Mouse (Mus musculus) erythroblast, adult 5-6 weeks (primary cell): ENCODE results near the gene Pwp2. TPM values are rescaled to one million over a fixed set of nuclear protein-coding genes. Genes with fewer than 3 reads are reported as not detected.
"Not testable (repeated sequence)": the region's sequence is repeated elsewhere in the genome, so short reads cannot be mapped to it uniquely, and the experiment has no call there.

Experiments used
- ATAC-seq: replicated peaks from 2 replicates; pipeline ENCODE4 v1.8.0; 2016; ENCODE audit warnings: moderate number of reproducible peaks, mild to moderate bottlenecking, moderate TSS enrichment, inconsistent platforms; ENCODE audit not compliant: poor library complexity, low FRiP score, severe bottlenecking
- total RNA-seq, 2 experiments: library from RNA; stranded (forward) in 1 of 2; stranded (reverse) in 1 of 2; fragments of 150-400 nt in 1 of 2; fragments of 200-764, 138-1000 nt in 1 of 2; gene quantifications; 2 replicates each; pipeline versions ENCODE4 v1.2.3 to v1.2.4; 2015 to 2017; ENCODE audit warnings: low replicate concordance in 2 of 2

The Pwp2 gene
- 0.19 TPM in 1 of 2 replicates, not detected in the other for total RNA-seq (2015; ENCODE audit: low replicate concordance)
- total RNA-seq (2017; ENCODE audit: low replicate concordance), result 5.5 and 5.9 TPM in 2 replicates

DNA sequence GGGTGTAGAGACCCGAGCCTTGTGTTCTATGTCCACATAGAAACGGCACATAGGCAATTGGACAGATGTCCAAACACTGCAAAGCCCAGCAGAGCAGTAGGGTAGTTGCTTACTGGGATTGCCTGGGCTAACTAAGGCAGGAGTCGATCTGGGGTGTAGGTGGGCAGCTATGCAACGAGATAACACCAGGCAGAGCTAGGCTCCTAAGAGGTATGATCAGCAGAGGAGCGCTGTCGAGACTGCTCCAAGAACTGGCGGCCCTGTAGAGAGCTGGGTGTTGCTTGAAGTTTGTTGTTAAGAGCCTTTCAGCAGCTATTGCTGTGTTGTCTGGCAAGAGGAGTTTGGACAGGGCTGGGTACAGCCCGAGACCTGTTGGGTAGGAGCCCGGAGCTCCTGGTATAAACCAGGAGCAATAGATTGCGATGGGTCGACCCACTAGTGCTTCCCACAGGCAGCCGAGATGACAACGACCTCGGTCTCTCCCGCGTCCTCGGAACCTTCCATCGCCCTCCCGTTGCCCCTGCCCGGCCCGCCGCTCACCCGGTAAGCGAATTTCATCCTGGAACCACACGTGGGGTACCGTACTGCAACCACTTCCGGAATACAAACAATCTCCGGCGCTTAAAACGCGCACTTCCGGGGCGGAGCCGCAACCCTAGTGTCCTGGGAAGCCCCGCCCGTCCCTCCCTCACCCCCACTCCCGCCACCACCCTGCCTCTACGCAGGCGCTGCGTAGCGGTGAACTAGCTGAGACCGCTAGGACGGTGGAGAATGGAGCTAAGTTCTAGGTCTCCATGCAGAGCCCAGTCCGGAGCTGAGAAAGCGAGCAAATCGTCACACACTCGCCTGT, at the start of gene Pwp2:
Gene Pwp2, minus strand, starts transcription at position 619 of the 850 bp plus-strand sequence.
- ATAC-seq, result peak; percentile 91

DNA sequence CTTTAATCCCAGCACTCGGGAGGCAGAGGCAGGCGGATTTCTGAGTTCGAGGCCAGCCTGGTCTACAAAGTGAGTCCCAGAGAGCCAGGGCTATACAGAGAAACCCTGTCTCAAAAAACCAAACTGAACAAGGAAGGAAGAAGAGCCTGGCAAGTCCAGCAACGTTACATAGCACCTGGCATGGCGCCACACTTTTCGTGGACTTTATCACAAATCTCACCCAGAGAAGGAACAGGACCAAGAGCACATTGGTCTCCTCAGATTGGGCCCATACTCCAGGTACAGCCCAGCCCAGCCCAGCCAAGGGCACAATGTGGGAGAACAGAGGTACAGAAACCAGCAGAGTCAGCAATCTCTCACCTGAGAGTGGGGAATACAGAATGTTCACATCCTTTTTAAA, 48.8 kb upstream of the Pwp2 start:
- ATAC-seq, result no peak

DNA sequence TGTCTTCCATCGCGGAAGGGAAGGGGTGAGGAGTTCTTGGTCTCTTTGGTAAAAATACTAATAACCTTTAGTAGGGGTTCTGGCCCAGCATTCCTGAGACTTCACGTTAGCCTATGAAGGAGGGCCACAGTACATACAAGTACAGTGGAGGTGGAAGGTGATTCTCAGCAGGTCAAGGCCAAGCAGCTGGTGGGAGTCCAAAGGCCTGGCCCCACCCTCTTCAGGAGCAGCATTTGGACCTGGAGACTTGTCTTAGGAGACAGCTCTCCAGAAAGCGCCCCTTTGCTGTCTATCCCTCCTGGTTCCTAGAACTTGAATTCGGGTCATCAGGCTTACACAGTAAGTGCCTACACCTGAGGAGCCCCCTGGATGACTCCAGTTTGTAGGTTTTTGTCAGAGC, 48.2 kb upstream of the Pwp2 start:
- no peak for ATAC-seq

DNA sequence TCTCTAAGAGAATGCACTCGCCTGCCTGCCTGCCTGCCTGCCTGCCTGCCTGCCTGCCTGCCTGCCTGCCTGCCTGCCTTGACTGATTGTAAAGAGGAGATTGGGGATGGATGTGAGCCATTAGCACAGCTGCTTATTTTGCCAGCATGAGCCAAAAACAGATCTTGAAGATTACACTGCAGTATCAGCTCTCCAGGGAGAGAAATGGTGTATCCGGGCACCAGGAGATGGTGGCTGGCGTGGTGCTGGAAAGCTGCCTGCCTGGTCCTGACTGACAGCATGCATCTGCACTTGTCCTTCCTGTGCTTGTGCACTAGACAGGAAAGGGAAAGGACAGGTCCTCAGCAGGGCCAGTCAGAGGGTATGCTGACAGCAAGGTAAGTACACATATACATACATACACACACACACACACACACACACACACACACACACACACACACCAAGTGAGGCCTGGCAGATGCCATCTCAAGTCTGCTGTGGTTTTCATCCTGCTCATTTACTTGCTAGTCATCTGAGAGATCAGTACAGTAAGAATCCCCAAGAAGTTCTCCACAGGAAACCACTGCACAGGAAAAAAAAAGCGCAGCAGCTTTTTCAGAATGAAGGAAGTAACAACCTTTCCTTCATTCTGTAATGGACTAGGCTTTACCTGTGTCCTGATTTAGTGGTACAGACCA, 47.5 kb upstream of the Pwp2 start:
- no peak for ATAC-seq

DNA sequence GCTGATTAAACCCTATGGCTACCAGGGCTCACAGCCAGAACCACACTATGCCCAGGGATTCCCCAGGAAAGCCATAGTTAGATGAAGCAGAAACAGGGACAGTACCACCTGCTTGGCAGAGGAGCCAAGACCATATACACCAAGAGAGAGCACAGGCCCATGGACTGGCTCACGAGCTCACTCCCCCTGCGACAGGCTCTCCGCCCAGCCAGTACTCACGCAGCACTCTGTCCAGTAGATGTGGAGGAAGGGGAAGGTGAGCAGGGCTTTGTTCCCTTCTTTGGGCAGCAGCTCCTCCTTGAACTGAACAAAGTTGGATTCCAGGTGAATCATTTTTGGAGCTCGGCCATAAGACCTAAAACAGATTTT, 43.6 kb upstream of the Pwp2 start:
- no peak for ATAC-seq

DNA sequence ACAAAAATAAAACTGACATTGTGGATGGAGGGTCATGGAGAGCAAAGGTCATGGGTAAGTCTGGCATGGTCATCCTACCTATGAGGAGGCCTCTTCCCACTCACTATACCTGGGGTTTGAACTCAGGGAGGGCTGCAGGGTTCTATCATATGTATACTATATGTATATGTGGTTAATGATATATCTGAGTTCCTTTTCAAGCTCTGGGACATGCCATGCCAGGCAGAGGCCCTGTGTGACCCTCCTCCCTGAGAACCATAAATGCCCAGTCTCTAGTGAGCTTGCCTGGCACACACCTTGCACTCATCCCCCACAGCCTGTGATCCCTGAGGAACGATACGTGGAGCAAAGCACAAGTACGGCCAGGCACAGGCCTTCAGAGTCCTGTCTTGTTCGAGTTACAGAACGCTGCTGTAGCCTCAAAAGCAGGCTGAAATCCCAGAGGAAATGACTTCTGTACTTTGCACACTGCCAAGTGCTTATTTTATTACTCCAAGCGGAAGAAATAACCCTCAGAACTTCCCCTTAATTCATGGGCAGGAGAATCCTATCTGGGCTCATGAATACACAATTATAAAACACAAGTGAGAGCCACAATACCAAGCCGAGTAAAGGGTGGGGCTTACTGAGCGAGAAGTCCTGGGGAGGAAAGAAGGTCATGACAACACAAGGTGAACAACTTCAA, 43.1 kb upstream of the Pwp2 start:
- no peak for ATAC-seq

DNA sequence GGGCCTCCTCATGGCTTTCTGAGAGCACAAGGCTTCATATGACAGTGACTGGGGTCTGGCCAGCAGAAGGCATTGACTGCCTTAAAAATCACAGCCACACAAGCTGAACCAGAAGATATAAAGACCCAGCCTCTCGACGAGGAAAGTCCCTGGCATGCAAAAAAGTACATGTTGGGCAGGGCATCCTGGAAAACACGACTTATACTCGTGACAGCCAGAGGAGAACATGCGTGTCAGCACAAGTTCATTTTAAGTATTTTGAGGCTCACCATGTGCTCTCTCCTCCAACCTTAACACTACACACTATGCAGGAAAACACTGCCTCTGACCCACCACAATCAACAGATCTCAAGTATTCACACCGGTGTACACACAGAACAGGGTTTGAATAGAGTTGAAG, 39.2 kb upstream of the Pwp2 start:
- no peak for ATAC-seq

DNA sequence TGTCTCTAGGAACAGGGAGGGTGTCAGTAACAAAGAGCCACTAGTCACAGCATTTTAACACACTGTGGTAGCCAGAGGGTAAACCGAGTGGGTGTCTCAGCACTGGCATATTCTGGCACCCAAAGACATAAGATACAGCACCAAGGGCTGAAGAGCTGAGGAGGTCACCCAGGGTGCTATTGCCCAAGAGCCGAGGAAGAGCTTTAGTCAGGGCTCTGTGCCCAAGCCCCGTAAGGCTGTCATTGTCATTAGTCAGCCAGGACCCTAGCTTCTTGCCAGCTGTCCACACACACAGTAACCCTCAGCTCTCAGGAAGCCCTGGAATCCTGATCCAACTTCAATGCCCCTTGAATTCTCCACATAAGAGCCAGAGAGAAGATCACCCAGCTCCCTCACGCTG, 38.0 kb upstream of the Pwp2 start:
- no peak for ATAC-seq

DNA sequence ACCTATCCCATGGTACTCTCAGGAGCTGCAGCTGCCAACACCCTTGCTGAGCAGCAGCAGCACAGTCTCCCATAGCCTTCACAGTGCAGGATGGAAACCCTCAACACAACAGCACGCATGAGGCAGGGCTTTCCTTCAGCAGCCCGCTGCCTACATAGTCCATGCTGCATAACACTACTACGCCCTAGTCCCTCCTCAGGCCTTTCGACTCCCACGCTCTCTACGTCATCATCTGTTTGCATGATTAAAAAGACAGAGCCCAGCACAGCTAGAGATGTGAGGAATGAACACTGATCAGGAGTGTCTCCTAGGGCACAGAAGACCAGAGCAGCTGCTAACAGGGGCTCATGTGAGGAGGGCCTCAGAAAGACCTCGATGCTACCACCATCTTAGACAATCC, 36.4 kb upstream of the Pwp2 start:
- ATAC-seq, result no peak

DNA sequence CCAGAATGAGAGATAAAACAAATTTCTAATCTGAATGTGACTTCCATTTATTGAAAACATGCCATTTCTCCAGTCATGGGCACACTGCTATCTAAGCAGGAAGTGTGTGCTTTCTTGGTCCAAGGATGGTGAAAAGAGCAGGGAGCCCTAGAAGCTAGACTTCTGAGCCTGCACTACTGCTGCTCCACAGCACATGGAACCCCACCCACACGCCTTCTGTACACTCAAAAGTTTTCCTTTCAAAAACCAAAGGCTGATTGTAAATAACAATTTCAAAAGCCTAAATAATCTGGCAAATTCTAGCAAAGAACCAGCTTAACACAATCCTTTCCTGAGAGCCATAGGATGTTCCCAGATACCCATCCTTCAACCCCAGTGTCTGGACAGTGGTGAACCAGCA, 34.6 kb upstream of the Pwp2 start:
- ATAC-seq, result no peak

DNA sequence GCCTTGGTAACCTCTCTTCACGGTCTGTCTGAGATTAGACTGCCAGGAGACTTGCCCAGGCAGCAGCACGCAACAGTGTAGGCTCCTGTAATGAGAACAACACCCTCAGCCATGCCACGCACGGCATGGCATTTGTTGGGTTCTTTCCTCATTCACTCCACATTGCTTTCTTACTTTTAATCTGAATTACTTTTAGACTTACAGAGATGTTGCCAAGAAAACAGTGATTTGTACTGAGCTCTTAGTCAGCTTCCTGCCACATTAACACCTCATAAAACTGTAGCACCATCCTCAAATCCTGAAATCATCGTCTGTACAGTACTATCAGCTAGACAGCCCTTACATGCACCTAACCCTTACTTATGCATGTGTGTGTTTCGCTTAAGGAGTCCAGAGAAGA, 33.6 kb upstream of the Pwp2 start:
- no peak for ATAC-seq

DNA sequence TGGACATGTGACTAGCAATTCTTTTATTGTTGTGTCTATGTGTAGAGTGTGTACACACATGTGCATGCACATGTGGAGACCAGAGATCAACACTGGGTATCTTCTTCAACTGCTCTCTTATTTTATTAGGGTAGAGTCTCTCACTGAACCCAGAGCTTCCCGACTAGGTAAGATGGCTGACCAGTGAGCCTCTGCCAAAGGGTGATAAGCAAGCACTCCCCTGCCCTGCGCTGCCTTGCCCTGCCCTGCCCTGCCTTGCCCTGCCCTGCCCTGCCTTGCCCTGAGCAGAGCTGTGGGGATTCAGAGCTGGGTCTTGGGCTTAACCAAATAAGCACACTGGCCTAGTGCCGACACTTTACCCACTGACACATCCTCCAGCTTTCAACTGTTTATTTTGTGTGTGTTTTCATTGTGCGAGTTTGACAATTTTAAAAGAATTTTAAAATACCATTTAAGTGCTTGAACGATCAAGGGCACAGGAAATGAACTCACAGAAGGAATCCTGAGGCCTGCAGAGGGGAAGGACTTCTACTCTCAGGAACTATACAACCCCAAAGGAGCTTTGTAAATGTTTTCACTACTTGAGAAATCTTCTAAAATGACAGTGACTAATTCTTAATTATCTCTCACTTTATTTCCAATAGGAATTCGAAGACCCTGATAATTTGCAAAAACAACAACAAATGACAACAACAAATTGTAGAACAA, 31.6 kb upstream of the Pwp2 start:
- peak; percentile 92 for ATAC-seq

DNA sequence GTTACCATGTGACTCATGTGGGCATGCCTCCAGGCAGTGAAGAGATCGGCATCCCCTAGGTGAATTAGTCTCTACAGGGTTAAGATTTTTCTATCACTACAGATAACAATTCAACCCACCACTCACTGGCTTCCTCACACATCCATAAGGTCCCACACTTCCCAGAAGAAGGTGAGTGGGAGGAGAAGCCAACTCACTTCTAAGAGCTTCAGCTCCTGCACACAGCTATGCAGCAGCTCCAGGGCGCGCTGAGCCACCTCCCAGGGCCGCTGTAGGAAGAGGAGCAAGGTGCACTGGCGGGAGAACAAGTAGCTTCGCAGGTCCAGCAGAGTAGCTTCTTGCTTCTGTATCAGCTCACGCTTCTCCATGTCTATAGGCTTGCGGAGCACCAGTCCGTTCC, 29.4 kb upstream of the Pwp2 start:
- ATAC-seq, result no peak

DNA sequence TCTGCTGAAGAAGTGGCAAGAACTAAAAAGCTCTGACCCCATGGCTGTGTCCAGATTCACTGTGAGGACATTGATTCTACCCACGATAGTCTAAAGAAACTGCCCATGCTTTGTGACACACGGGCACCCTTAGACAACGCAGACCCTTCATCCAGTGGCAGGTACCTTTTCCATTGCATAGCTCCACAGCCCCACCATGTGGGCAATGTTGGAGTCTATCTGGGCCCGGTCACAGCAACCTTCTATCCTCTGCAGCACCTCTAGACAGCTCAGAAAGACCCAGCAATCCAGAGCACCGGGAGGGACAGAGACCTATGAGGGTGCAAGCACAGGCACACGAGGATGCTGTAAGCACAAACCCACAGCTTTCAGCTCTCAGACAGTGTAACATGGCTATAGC, 26.4 kb upstream of the Pwp2 start:
- 0 out of 2 replicates have a peak, but pooled peaks have one; percentile 29 for ATAC-seq

DNA sequence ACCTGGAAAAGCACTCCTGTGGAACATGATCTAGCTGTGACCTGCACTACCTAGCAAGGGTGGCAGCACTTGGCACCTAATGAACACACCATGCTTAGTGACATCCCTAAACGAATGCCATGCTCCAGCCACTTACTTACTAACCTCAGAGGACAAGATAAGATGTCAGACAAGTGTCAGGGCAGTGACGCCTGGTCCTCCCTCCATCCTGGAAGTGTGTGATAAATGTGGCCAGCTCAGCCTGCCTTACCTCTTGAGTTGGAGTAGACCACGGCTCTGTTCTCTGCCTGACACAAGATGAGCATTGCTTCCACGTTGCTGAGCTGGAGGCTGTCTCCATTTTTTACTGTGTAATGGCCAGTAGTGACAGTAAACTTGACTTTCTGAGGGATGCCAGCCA, 16.2 kb upstream of the Pwp2 start:
- ATAC-seq, result peak; percentile 75

DNA sequence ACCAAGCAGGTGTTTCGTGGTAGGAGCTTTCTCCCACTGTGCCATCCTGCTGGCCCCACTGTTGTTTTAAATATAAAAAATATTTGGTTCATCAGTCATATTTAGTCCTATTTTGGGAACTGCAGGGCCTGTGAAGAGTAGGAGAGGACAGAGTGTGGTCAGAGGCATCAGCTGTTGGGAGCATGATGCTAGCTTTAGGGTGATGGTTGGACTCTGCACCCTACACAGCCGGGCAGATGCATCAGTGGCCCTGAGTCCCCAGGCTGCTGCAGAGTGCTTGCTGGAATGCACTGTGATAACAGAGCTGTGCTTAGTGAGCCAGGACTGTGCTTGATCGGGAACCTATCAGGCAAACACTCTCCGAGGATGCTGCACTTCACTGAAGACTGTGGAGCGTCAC, 8.0 kb upstream of the Pwp2 start:
- ATAC-seq, result no peak

DNA sequence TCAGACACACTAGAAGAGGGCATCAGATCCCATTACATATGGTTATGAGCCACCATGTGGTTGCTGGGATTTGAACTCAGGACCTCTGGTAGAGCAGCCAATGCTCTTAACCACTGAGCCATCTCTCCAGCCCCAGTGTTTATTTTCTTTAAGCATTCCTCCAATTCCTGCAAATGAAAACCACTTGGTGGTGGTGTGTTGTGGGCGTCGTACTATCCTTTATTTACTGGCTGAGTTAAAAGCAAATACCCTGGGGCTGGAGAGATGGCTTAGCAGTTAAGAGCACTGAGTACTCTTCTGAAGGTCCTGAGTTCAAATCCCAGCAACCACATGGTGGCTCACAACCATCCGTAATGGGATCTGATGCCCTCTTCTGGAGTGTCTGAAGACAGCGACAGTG, 1.1 kb upstream of the Pwp2 start:
- ATAC-seq, result not testable (repeated sequence)

DNA sequence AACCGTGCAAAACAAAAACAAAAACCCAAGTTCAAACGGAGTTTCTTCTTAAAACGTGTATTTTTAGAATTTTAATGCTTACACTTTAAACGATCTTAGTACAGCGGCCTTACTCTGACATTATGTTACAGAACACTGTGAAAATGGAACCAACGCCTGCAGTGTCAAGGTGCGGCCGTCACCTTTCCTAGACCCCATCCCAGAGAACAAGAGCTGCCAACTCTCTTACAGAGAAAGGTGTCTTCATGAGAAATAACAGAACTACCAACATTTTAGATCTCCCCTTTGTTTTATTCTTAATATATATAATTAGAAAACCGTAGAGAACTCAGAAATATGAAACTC, 404 bp upstream of the Pwp2 start:
- ATAC-seq, result peak; percentile 52; the same call in 1 of the 2 replicates

DNA sequence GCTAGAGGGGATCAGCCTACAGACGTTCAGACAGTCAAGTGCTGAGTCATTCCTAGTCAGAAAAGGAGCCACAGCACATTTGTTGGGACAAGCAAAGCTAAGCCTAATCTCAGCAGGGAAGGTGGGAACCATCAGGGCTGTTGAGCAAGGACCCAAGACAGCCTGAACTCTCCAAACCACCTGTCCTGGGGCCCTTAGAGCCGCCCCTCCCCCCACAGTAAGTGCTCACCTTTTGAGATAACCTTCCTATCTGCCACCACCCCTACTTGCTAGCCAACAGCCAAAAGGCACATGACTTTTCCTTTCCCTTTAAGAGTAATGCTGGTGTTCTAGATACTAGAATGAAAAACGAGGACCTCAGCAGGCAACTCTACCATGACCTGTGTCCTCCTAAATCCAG, 1.4 kb downstream of the Pwp2 start:
- no peak for ATAC-seq

DNA sequence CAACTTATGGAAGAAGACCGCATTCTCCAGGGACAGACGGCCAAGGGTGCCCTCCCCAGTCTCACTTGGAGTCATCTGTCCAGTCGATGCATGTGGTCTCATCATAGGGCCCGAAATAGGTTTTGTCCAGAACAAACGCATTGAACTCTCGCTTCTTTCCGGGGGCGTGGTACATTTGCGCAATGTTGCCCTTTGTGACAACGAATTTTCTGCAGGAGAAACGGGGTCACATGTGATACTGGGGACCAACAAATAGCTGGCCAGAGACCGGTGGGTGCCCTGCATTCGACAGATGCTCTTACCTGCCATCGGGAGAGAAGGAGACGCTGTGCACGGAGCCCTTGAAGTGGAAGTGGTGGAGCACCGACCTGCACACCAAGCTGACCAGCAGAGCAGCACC, 2.6 kb downstream of the Pwp2 start:
- no peak for ATAC-seq
